Mouse (Mus musculus): ENCODE measurements around the gene Myo10. TPM values are rescaled to one million over a fixed set of nuclear protein-coding genes. Genes with fewer than 3 reads are reported as not detected.
"Not testable (repeated sequence)": the region's sequence is repeated elsewhere in the genome, so short reads cannot be mapped to it uniquely, and the experiment has no call there.

Myo10 gene
- polyA plus RNA-seq, 1 experiment: 32.8 TPM

- no peak for TF ChIP-seq POLR2A (IDR thresholded peaks at IDR 0.05; ENCODE audit: extremely low read depth, insufficient read depth, low read length)
- no peak for TF ChIP-seq CTCF (IDR thresholded peaks at IDR 0.05; ENCODE audit: extremely low read depth, insufficient read depth, low read length)
- H3K27ac ChIP-seq (ENCODE audit: insufficient read depth, low read length): no peak overlapping the region
- H3K4me3 ChIP-seq (ENCODE audit: insufficient read depth, low read length): no peak overlapping the region
- no peaks in the 10 kb centered on the region for H3K4me1 ChIP-seq (ENCODE audit: control insufficient read depth, insufficient read depth, low read length)
Measured at GRCm38 (mm10) chr15:25710876-25711275, 88.6 kb downstream of the Myo10 start.

DNA sequence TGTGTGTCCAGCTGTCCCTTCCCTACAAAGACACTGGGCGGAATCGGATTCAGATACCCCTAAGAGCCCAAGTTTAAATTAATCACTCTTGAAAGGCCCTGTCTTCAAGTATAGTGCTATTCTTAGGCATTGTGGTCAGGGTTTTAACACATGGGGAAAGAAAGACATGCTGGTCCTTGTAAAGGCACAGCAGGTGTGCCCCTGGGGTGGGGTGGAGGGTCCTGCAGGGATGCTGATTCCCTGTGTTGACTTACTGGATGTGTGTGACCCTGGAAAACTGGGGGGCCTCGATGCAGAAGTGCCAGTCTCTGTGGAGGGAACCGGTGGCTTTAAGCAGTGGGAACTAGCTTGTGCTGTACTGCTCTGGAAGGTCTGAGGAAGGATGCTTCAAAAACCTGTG, 90.6 kb downstream of the Myo10 start:
- TF ChIP-seq POLR2A (IDR thresholded peaks at IDR 0.05; ENCODE audit: extremely low read depth, insufficient read depth, low read length): no peak
- H3K27ac ChIP-seq (ENCODE audit: insufficient read depth, low read length): no peak overlapping the region

GRCm38 (mm10) chr15:25713587-25714361, 91.4 kb downstream of the Myo10 start:
- Histone ChIP-seq H3K4me3 (ENCODE audit: insufficient read depth, low read length) (peak overlapping the region; percentile 80), H3K27ac (ENCODE audit: insufficient read depth, low read length) (peak overlapping the region; percentile 71; the same call in 1 of the 2 replicates)

More for the DNA sequence above, 90.6 kb downstream of the Myo10 start:
- Histone ChIP-seq H3K4me1 (ENCODE audit: control insufficient read depth, insufficient read depth, low read length) (no peaks in the 10 kb centered on the region), H3K4me3 (ENCODE audit: insufficient read depth, low read length) (no peak overlapping the region)

DNA sequence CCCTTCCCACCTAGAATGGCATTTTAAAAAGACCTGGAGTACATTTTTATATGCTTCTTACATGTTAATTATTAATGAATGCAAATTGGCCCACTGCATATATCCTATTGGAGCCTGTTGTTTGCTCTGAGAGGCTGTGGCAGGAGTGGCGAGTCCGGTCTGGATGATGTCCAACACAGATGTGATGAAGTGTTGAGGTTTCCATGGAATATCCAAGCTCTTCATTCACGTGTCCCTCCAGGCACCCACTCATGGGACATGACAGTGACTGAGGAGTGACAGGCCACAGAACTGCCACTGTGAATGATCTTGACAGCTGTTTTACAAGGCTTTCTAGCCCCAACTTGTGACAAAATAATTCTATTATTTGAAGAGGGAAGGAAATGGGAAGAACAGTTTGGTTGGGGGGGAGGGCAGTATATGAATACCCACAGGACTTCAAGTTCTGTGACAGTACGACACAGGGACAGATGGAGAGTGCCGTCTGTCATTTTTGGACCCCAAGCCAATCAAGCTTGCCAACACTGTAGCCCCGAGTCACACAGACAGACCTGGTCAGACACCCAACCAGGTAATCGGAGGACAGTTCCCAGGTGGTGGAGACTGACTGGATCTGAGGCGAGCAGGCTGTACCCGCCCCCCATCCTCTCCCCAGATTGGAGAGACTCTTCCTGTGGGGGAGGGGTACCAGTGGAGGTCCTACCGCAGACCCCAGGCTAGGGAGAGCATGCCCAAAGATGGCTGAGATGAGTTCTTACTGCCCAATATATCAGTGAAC, 93.1 kb downstream of the Myo10 start:
- TF ChIP-seq CTCF (IDR thresholded peaks at IDR 0.05; ENCODE audit: extremely low read depth, insufficient read depth, low read length) (no peak), POLR2A (IDR thresholded peaks at IDR 0.05; ENCODE audit: extremely low read depth, insufficient read depth, low read length) (no peak)
- no peaks in the 10 kb centered on the region for H3K4me1 ChIP-seq (ENCODE audit: control insufficient read depth, insufficient read depth, low read length)
- H3K27ac ChIP-seq (ENCODE audit: insufficient read depth, low read length): no peak overlapping the region
- H3K4me3 ChIP-seq (ENCODE audit: insufficient read depth, low read length): no peak overlapping the region

More at GRCm38 (mm10) chr15:25713587-25714361, 91.4 kb downstream of the Myo10 start:
- no peaks in the 10 kb centered on the region for H3K4me1 ChIP-seq (ENCODE audit: control insufficient read depth, insufficient read depth, low read length)
- peak; percentile 40; the same call in 1 of the 2 replicates for TF ChIP-seq POLR2A (IDR thresholded peaks at IDR 0.05; ENCODE audit: extremely low read depth, insufficient read depth, low read length)
- TF ChIP-seq CTCF (IDR thresholded peaks at IDR 0.05; ENCODE audit: extremely low read depth, insufficient read depth, low read length): no peak

- H3K27ac ChIP-seq (ENCODE audit: insufficient read depth, low read length): no peak overlapping the region
- no peaks in the 10 kb centered on the region for H3K4me1 ChIP-seq (ENCODE audit: control insufficient read depth, insufficient read depth, low read length)
- no peak for TF ChIP-seq POLR2A (IDR thresholded peaks at IDR 0.05; ENCODE audit: extremely low read depth, insufficient read depth, low read length)
- TF ChIP-seq CTCF (IDR thresholded peaks at IDR 0.05; ENCODE audit: extremely low read depth, insufficient read depth, low read length): no peak
- H3K4me3 ChIP-seq (ENCODE audit: insufficient read depth, low read length): no peak overlapping the region
Measured at GRCm38 (mm10) chr15:25715996-25716395, 93.7 kb downstream of the Myo10 start.

GRCm38 (mm10) chr15:25717006-25717405, 94.7 kb downstream of the Myo10 start:
- TF ChIP-seq POLR2A (IDR thresholded peaks at IDR 0.05; ENCODE audit: extremely low read depth, insufficient read depth, low read length) (no peak), CTCF (IDR thresholded peaks at IDR 0.05; ENCODE audit: extremely low read depth, insufficient read depth, low read length) (peak; percentile 94)
- H3K4me3 ChIP-seq (ENCODE audit: insufficient read depth, low read length): no peak overlapping the region
- no peaks in the 10 kb centered on the region for H3K4me1 ChIP-seq (ENCODE audit: control insufficient read depth, insufficient read depth, low read length)
- H3K27ac ChIP-seq (ENCODE audit: insufficient read depth, low read length): no peak overlapping the region

DNA sequence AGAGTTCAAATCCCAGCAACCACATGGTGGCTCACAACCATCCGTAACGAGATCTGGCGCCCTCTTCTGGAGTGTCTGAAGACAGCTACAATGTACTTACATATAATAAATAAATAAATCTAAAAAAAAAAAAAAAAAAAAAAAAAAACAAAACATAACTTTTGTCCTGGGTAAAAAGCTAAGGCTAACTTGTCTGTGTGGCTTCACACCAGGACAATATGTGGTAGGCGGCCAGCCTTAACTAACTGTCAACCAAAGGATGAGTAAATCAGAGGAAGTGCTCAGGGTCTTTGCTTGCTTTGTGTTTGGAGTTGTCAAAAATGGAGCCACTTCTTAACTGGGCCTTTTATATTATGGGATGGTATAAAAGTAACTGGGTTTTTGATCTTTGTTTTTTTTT, 95.8 kb downstream of the Myo10 start:
- H3K4me3 ChIP-seq (ENCODE audit: insufficient read depth, low read length); H3K27ac ChIP-seq (ENCODE audit: insufficient read depth, low read length); H3K4me1 ChIP-seq (ENCODE audit: control insufficient read depth, insufficient read depth, low read length): not testable (repeated sequence)

DNA sequence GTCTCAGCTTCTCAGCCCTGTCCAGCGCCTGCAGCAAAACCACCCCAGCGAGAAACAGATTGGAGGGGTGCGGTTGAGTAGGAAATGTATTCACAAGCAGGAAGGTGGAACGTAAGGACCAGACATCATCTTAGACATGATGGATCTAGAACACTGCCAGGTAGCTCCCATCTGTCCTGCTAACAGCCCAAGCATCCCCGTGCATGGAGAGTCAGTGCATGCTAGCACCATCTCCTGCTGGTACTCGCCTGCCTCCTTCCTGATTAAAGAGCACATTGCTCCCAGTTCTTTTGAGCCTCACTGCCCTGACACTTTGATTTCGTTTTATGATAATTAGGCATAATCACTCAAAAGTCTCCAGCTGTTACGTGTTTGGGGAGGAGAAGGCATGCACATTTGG, 96.9 kb downstream of the Myo10 start:
- TF ChIP-seq POLR2A (IDR thresholded peaks at IDR 0.05; ENCODE audit: extremely low read depth, insufficient read depth, low read length) (no peak), CTCF (IDR thresholded peaks at IDR 0.05; ENCODE audit: extremely low read depth, insufficient read depth, low read length) (no peak)

GRCm38 (mm10) chr15:25720263-25720662, 97.9 kb downstream of the Myo10 start:
- H3K4me1 ChIP-seq (ENCODE audit: control insufficient read depth, insufficient read depth, low read length): no peaks in the 10 kb centered on the region
- no peak for TF ChIP-seq POLR2A (IDR thresholded peaks at IDR 0.05; ENCODE audit: extremely low read depth, insufficient read depth, low read length)
- no peak for TF ChIP-seq CTCF (IDR thresholded peaks at IDR 0.05; ENCODE audit: extremely low read depth, insufficient read depth, low read length)
- H3K27ac ChIP-seq (ENCODE audit: insufficient read depth, low read length): no peak overlapping the region
- H3K4me3 ChIP-seq (ENCODE audit: insufficient read depth, low read length): no peak overlapping the region

More for the DNA sequence above, 96.9 kb downstream of the Myo10 start:
- no peaks in the 10 kb centered on the region for H3K4me1 ChIP-seq (ENCODE audit: control insufficient read depth, insufficient read depth, low read length)
- H3K4me3 ChIP-seq (ENCODE audit: insufficient read depth, low read length): no peak overlapping the region
- H3K27ac ChIP-seq (ENCODE audit: insufficient read depth, low read length): no peak overlapping the region

Measured in cortical plate, adult 2 months (tissue).